Mouse (Mus musculus): Measurements from ENCODE around the gene Spaca5. TPM values are rescaled to one million over a fixed set of nuclear protein-coding genes. Genes with fewer than 3 reads are reported as not detected.

The Spaca5 gene
- not detected for total RNA-seq (2021)
- long read RNA-seq, result 0 reads

- no peak for DNase-seq (ENCODE audit: low spot score in 2 of 2)
Observed at GRCm38 (mm10) chrX:21068106-21068505, at the start of gene Spaca5. Gene Spaca5, plus strand, starts transcription at chrX:21068406.

- peak; percentile 2 to 11 for DNase-seq (ENCODE audit: low spot score in 2 of 2)
Observed at GRCm38 (mm10) chrX:21061460-21061859, 6.7 kb upstream of the Spaca5 start.

DNA sequence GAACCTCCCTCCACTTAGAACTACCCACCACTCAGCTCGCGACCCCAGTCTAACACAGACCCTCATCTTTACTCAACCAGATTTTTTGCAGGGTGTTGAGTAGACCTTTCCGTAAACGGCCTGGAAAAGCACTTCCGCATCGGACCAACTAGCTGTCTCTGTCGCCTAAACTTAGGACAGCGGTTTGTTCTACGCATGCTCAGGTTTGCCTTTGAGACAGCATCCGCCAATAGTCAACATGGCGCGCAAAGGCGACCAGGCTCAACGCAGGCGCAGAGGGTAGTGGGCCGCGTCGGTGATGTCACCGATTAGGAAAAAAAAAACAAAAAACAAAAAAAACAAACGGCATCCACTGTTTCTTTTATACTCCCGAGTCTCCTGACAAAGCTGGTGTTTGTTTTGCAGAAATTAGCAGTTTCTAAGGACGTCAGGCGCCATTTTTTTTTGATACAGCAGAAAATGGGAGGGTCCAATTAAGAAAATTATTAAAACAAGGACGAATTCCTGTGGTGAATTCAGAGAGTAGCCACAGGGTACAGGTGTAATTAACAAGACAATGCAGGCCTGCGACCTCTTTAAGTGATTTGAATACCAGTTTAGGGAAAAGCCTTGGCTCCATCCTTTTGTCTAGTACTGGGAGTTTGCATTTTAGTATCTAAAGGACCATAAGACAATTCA, 6.2 kb upstream of the Spaca5 start, which contains the start of gene Zfp182:
Zfp182 (minus strand) TSS at position 451 of the 678 bp plus-strand sequence.
- peak; percentile 64 to 77 for DNase-seq (ENCODE audit: low spot score in 2 of 2)

DNA sequence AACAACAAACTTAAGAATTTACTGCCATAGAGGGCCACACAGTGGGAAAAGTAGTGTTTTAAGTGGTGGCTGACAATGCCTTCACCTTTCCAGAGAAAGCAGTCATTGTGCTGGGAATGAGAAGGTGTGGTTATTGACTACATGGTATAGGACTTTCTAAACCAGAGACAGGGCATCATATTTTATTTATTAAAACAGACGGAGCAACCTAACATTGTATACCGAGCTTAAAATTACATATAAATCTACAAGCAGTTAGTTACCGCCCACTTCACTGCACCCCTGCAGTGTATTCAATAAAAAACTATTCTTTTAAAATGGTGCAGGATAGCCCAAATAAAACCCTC, 5.7 kb upstream of the Spaca5 start:
- DNase-seq (ENCODE audit: low spot score in 2 of 2), result no peak

- DNase-seq (ENCODE audit: low spot score in 2 of 2), result no peak
Observed at GRCm38 (mm10) chrX:21088645-21088982, 20.4 kb downstream of the Spaca5 start.

- peak; percentile 54 to 66 for DNase-seq (ENCODE audit: low spot score in 2 of 2)
Observed at GRCm38 (mm10) chrX:21088983-21089866, 21.0 kb downstream of the Spaca5 start, which contains the start of gene Zfp300. Gene Zfp300, minus strand, starts transcription at chrX:21089527.

GRCm38 (mm10) chrX:21089867-21090239, 21.6 kb downstream of the Spaca5 start:
- DNase-seq (ENCODE audit: low spot score in 2 of 2), result no peak

DNA sequence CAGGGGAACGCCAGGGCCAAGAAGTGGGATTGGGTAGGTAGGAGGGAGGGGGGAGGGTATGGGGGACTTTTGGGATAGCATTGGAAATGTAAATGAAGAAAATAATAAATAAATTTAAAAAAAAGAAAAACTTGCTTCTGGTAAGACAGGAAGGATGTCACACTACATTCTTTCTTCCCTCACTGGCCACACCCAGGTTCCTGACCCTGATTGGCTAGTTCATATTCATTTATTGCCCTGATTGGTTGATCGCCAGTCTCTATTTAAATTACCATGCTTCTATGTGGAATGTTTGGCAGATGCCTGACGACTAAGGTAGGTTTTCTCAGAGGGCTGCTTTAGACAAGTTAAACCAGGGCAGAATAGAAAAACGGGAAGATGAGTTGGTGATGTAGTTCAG, 47.3 kb downstream of the Spaca5 start, which contains the start of gene Ssxa1:
Ssxa1 (plus strand) TSS at position 301 of the 400 bp plus-strand sequence.
- no peak for DNase-seq (ENCODE audit: low spot score in 2 of 2)

Other genes starting within 250 kb of the Spaca5 start
- gene Timp1, start 198.2 kb upstream of the Spaca5 start, total RNA-seq (2021), result 1 to 10 TPM in 1 of 2 experiments, under 1 TPM in 1; 0.56 to 1.1 TPM
- 100 to 1,000 TPM; 407 to 465 TPM for gene Syn1, start 147.4 kb upstream of the Spaca5 start, total RNA-seq (2021)
- gene Cfp, start 136.9 kb upstream of the Spaca5 start, total RNA-seq (2021), result 10 to 100 TPM; 11.5 to 12.0 TPM
- 10 to 100 TPM; 34.6 to 35.7 TPM for gene Elk1, start 117.8 kb upstream of the Spaca5 start, total RNA-seq (2021)
- 10 to 100 TPM; 11.7 to 13.4 TPM for gene Uxt, start 106.4 kb upstream of the Spaca5 start, total RNA-seq (2021)
- 1 to 10 TPM; 8.3 to 9.3 TPM for gene Zfp182, start 6.1 kb upstream of the Spaca5 start, total RNA-seq (2021)
- gene Zfp300, start 21.1 kb downstream of the Spaca5 start, total RNA-seq (2021), result 1 to 10 TPM; 4.0 to 4.4 TPM
- gene Ssxa1, start 47.4 kb downstream of the Spaca5 start, total RNA-seq (2021), result not detected
- not detected for gene Gm21876, start 107.2 kb downstream of the Spaca5 start, total RNA-seq (2021)